18 mouse cellular contexts compared by ENCODE assay signal in the genomic region with DNA sequence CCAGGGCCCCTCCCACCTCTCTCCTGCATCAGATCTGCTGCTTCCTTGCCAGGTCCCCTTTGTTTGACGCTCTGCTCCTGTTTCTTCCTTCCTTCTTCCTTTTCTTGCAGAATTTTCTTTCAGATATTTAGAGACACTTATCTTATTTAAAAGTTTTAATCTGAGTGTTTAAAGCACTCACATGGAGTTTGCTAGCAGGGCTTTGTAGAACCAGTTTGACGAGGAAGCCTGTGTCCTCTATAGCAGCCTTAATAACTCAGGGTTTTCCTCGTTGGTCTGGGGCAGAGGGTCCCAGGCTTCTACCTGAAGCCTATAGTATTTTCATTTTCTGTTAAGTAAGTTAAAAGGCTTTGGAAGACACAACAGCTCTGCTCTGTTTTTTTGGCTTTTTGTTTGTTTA. TPM values are rescaled to one million over a fixed set of nuclear protein-coding genes. Genes with fewer than 3 reads are reported as not detected.
"Had no signal": no experiment of that assay in that cellular context is flagged by ENCODE, and none has a peak within 500 bp of the region (broad histone marks: within the 10 kb centered on the region; RNA-seq: fewer than 3 reads in every experiment).

No protein-coding gene starts in this region.

- ATAC-seq: liver, postnatal 0 days; midbrain, embryonic 13.5 days; midbrain, embryonic 15.5 days had no signal

- H3K27me3 ChIP-seq: liver, embryonic 13.5 days; liver, embryonic 15.5 days; lung, embryonic 15.5 days; megakaryocyte, embryonic 14.5 days; neural tube, embryonic 12.5 days; stomach, embryonic 15.5 days had no signal

- H3K36me3 ChIP-seq: liver, embryonic 13.5 days; liver, embryonic 15.5 days; lung, embryonic 15.5 days; midbrain, embryonic 13.5 days; midbrain, embryonic 15.5 days; neural tube, embryonic 12.5 days; stomach, embryonic 15.5 days had no signal

- H3K9ac ChIP-seq: liver, embryonic 13.5 days; liver, embryonic 15.5 days; liver, postnatal 0 days; lung, embryonic 15.5 days; midbrain, embryonic 13.5 days; midbrain, embryonic 15.5 days; neural tube, embryonic 12.5 days; stomach, embryonic 15.5 days had no signal

- H3K4me1 ChIP-seq: liver, embryonic 13.5 days; liver, embryonic 15.5 days; megakaryocyte, embryonic 14.5 days; midbrain, embryonic 15.5 days; neural tube, embryonic 12.5 days; stomach, embryonic 15.5 days had no signal

- DNase-seq: liver, embryonic 13.5 days; liver, postnatal 0 days; right cerebral cortex, postnatal 14 days; thymus, adult 2 months; thymus, postnatal 25 days; thymus, postnatal 4 days had no signal

- H3K4me3 ChIP-seq: liver, embryonic 13.5 days; liver, embryonic 15.5 days; lung, embryonic 15.5 days; megakaryocyte, embryonic 14.5 days; midbrain, embryonic 13.5 days; midbrain, embryonic 15.5 days; neural tube, embryonic 12.5 days; stomach, embryonic 15.5 days had no signal

- H3K27ac ChIP-seq: liver, embryonic 13.5 days; liver, embryonic 15.5 days; lung, embryonic 15.5 days; macrophage; midbrain, embryonic 13.5 days; midbrain, embryonic 15.5 days; neural tube, embryonic 12.5 days; stomach, embryonic 15.5 days; stomach, postnatal 0 days had no signal

- H3K9me3 ChIP-seq: liver, embryonic 13.5 days; liver, embryonic 15.5 days; lung, embryonic 15.5 days; megakaryocyte, embryonic 14.5 days; midbrain, embryonic 13.5 days; midbrain, embryonic 15.5 days; neural tube, embryonic 12.5 days; stomach, embryonic 15.5 days had no signal

- H3K4me2 ChIP-seq: liver, embryonic 13.5 days; liver, embryonic 15.5 days; lung, embryonic 15.5 days; midbrain, embryonic 11.5 days; midbrain, embryonic 13.5 days; midbrain, embryonic 15.5 days; neural tube, embryonic 12.5 days; stomach, embryonic 15.5 days had no signal

RNA-seq across cellular contexts. Expression of gene Osbpl6, which starts 20.5 kb away (rescaled TPM):
- total RNA-seq: monocyte, adult 5-6 weeks; neutrophil, adult 5-6 weeks had no signal
- polyA plus RNA-seq: macrophage had no signal
